Mouse (Mus musculus) cerebellum, adult 8-10 months (tissue): Measurements from ENCODE around the gene Rtca.

Experiments used
- DNase-seq: peaks from one replicate; pipeline ENCODE4 v3.0.0; 2022

Gene Rtca

GRCm38 (mm10) chr3:116507772-116508351, at the start of gene Rtca:
Gene Rtca (minus strand): TSS chr3:116508208.
- peak; percentile 99 for DNase-seq

- DNase-seq, result no peak
Measured at GRCm38 (mm10) chr3:116551362-116551761, 43.4 kb upstream of the Rtca start.

- no peak for DNase-seq
Measured at GRCm38 (mm10) chr3:116547430-116547829, 39.4 kb upstream of the Rtca start.

- no peak for DNase-seq
Measured at GRCm38 (mm10) chr3:116542532-116542931, 34.5 kb upstream of the Rtca start.

- DNase-seq, result no peak
Measured at GRCm38 (mm10) chr3:116542070-116542469, 34.1 kb upstream of the Rtca start.

- DNase-seq, result no peak
Measured at GRCm38 (mm10) chr3:116537200-116537573, 29.2 kb upstream of the Rtca start.

GRCm38 (mm10) chr3:116536428-116537199, 28.6 kb upstream of the Rtca start:
- no peak for DNase-seq

- DNase-seq, result no peak
Measured at GRCm38 (mm10) chr3:116530826-116531225, 22.8 kb upstream of the Rtca start.

- DNase-seq, result no peak
Measured at GRCm38 (mm10) chr3:116529741-116530140, 21.7 kb upstream of the Rtca start.

- no peak for DNase-seq
Measured at GRCm38 (mm10) chr3:116520141-116520761, 12.2 kb upstream of the Rtca start.

- DNase-seq, result peak; percentile 67
Measured at GRCm38 (mm10) chr3:116512904-116513716, 5.1 kb upstream of the Rtca start, which contains the start of gene Dbt. Gene Dbt (plus strand): TSS chr3:116513070.

- DNase-seq, result peak; percentile 39
Measured at GRCm38 (mm10) chr3:116512151-116512903, 4.3 kb upstream of the Rtca start.

- DNase-seq, result no peak
Measured at GRCm38 (mm10) chr3:116495671-116496070, 12.3 kb downstream of the Rtca start.

- no peak for DNase-seq
Measured at GRCm38 (mm10) chr3:116493658-116494057, 14.3 kb downstream of the Rtca start.

- no peak for DNase-seq
Measured at GRCm38 (mm10) chr3:116491923-116492454, 16.0 kb downstream of the Rtca start.

GRCm38 (mm10) chr3:116490920-116491319, 17.1 kb downstream of the Rtca start:
- DNase-seq, result no peak

- no peak for DNase-seq
Measured at GRCm38 (mm10) chr3:116483271-116483670, 24.7 kb downstream of the Rtca start.

- no peak for DNase-seq
Measured at GRCm38 (mm10) chr3:116482724-116483123, 25.3 kb downstream of the Rtca start.

GRCm38 (mm10) chr3:116480937-116481336, 27.1 kb downstream of the Rtca start:
- no peak for DNase-seq

GRCm38 (mm10) chr3:116480119-116480518, 27.9 kb downstream of the Rtca start:
- DNase-seq, result no peak

GRCm38 (mm10) chr3:116477351-116477750, 30.7 kb downstream of the Rtca start:
- no peak for DNase-seq

- no peak for DNase-seq
Measured at GRCm38 (mm10) chr3:116476686-116477298, 31.2 kb downstream of the Rtca start.
